Mouse (Mus musculus) liver, postnatal 0 days (tissue): ENCODE measurements around the gene Plaur.

Source experiments
- CTCF ChIP-seq: sonication (generic); IDR thresholded peaks from 2 replicates; pipeline ENCODE4 v1.5.1; 2016; ENCODE audit warnings: antibody characterized with exemption, low read depth
- EP300 ChIP-seq: IDR thresholded peaks from 2 replicates; pipeline ENCODE4 v1.6.1; 2016; ENCODE audit warnings: antibody characterized with exemption, low read depth, mild to moderate bottlenecking

DNA sequence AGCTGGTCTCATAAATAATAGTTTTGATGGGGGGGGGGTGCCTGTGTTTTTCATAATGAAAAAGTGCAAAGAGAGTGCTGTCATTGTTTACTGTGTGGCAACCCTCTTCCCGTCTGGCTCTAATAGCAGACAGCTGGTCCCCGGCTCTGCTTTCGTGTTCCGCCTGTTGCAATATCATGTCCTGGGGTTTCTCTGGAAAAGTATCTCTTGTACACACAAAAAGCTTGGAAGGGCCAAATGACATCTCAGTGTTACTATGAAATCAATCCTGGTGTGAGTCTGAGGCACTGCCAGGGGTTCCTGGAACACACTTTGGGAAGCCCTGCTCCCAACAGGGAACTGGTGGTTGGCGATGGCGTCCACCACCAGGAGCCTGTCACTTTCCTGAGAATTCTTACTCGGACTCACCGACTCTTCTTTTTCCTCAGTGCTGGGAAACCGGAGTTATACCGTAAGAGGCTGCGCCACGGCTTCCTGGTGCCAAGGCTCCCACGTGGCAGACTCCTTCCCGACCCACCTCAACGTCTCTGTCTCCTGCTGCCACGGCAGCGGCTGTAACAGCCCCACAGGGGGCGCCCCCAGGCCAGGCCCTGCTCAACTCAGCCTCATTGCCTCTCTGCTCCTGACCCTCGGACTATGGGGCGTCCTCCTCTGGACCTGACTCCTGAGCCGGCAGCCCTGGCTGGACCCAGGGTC is 12.7 kb downstream of the Plaur start:
- TF ChIP-seq CTCF (peak; percentile 35), EP300 (no peak)
